Comparison of ENCODE assay signal across 8 mouse cellular contexts in the genomic region with DNA sequence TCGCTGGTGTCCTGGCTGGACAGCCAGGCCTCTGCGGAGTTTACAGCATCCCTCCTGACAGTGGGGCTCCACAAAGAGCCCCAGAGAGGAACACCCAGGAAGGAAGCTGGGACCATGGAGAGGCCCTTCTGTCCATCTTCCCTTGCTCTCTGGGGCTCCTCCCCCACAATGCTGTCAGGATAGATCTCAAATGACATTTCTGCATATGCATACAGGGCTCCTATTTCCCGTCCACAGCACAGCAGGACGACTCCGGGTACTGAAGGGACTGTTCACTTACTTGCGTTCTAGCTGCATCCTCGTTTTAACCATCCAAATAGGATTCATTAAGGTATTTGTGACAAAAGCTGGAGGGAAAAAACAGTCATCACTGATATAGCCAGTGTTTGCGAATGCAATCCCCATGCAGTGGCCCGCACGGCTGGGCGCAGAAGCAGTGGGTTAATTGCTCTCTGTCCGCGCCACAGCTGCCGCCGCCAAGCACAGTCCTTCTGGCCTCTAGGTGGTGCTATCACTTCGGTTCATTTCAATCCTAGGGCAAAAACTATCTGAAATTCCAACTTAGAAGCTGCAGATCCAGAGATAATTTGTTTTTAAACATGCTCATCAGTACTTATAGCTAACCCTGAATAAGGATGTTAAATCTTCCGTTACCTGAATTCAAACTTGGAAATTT. TPM values are rescaled to one million over a fixed set of nuclear protein-coding genes. Genes with fewer than 3 reads are reported as not detected.
A peak's percentile ranks its signal among the peaks of the same experiment; 100 is the strongest.
DNase-seq lines count a peak whose midpoint lies in the region; ATAC-seq and TF ChIP-seq lines count a peak whose summit lies in the region.

No protein-coding gene starts in this region.

- no peaks in the 10 kb centered on the region for H3K9me3 ChIP-seq in heart, embryonic 10.5 days
- no peaks in the 10 kb centered on the region for H3K9me3 ChIP-seq in forebrain, embryonic 12.5 days
- no peaks in the 10 kb centered on the region for H3K9me3 ChIP-seq in stomach, postnatal 0 days (ENCODE audit: control insufficient read depth, low read length)

- peaks cover 19% of the 10 kb centered on the region; the same call in 1 of the 2 replicates for H3K4me1 ChIP-seq in heart, embryonic 10.5 days
- peaks cover 26% of the 10 kb centered on the region for H3K4me1 ChIP-seq in forebrain, embryonic 12.5 days
- no peaks in the 10 kb centered on the region for H3K4me1 ChIP-seq in stomach, postnatal 0 days (replicated peaks; ENCODE audit: control insufficient read depth, insufficient read depth)

- ATAC-seq in forebrain, embryonic 12.5 days (ENCODE audit: low FRiP score), result peak; percentile 75
- peak; percentile 86 for ATAC-seq in megakaryocyte progenitor cell, adult 5-6 weeks (replicated peaks; ENCODE audit: poor library complexity)
- no peak for ATAC-seq in stomach, postnatal 0 days (ENCODE audit: low FRiP score, low TSS enrichment)

- no peak for TF ChIP-seq POLR2A in brain, embryonic 14.5 days (IDR thresholded peaks at IDR 0.05; ENCODE audit: borderline replicate concordance, extremely low read depth, insufficient read depth, insufficient read length, poor library complexity, severe bottlenecking)

- no peaks in the 10 kb centered on the region for H3K27me3 ChIP-seq in heart, embryonic 10.5 days (ENCODE audit: insufficient read depth, poor library complexity, severe bottlenecking)
- no peaks in the 10 kb centered on the region for H3K27me3 ChIP-seq in C2C12 (ENCODE audit: control insufficient read depth, insufficient read depth, insufficient read length)
- peaks cover 3% of the 10 kb centered on the region for H3K27me3 ChIP-seq in forebrain, embryonic 12.5 days
- H3K27me3 ChIP-seq in stomach, postnatal 0 days (ENCODE audit: control insufficient read depth, insufficient read depth, low read length), result no peaks in the 10 kb centered on the region

- H3K4me3 ChIP-seq in heart, embryonic 10.5 days, result no peak overlapping the region
- H3K4me3 ChIP-seq in C2C12 (ENCODE audit: insufficient read depth, poor library complexity, severe bottlenecking), result no peak overlapping the region
- H3K4me3 ChIP-seq in forebrain, embryonic 12.5 days (replicated peaks), result no peak overlapping the region
- no peak overlapping the region for H3K4me3 ChIP-seq in stomach, postnatal 0 days (ENCODE audit: low read depth, low read length)

- no peak overlapping the region for H3K9ac ChIP-seq in forebrain, embryonic 12.5 days
- H3K9ac ChIP-seq in stomach, postnatal 0 days (ENCODE audit: low read length), result no peak overlapping the region

- H3K79me2 ChIP-seq in C2C12 (ENCODE audit: control insufficient read depth, insufficient read depth), result no peaks in the 10 kb centered on the region

- no peaks in the 10 kb centered on the region for H3K79me3 ChIP-seq in C2C12 (ENCODE audit: low read depth)

- no peak overlapping the region for H3K4me2 ChIP-seq in forebrain, embryonic 12.5 days
- H3K4me2 ChIP-seq in stomach, postnatal 0 days (replicated peaks; ENCODE audit: low read depth), result no peak overlapping the region

- peak; percentile 70 for DNase-seq in heart, embryonic 10.5 days (ENCODE audit: low spot score)
- DNase-seq in heart, adult 11 months, result no peak
- peak; percentile 84 for DNase-seq in brain, embryonic 14.5 days (ENCODE audit: low read depth)
- peak; percentile 83 for DNase-seq in kidney, postnatal 10 days
- peak; percentile 57 for DNase-seq in stomach, postnatal 0 days (ENCODE audit: low spot score)

- TF ChIP-seq CTCF in C2C12 (IDR thresholded peaks at IDR 0.05; ENCODE audit: control insufficient read depth, insufficient read depth, insufficient read length), result peak; percentile 80
- TF ChIP-seq CTCF in brain, embryonic 14.5 days (IDR thresholded peaks at IDR 0.05; ENCODE audit: borderline replicate concordance, extremely low read depth, insufficient read depth, insufficient read length), result peak; percentile 91
- peak; percentile 90 for TF ChIP-seq CTCF in stomach, postnatal 0 days (IDR thresholded peaks at IDR 0.05; ENCODE audit: low read depth)

- TF ChIP-seq EP300 in stomach, postnatal 0 days (optimal IDR thresholded peaks at IDR 0.05), result no peak

- H3ac ChIP-seq in C2C12 (ENCODE audit: control insufficient read depth, insufficient read length, low read depth), result no peak overlapping the region

- H3K36me3 ChIP-seq in heart, embryonic 10.5 days, result peaks cover 10% of the 10 kb centered on the region; the same call in 1 of the 2 replicates
- H3K36me3 ChIP-seq in C2C12 (ENCODE audit: control insufficient read depth, insufficient read depth), result peaks cover 19% of the 10 kb centered on the region
- 0 out of 2 replicates have a peak, but pooled peaks cover 7% of the 10 kb centered on the region for H3K36me3 ChIP-seq in forebrain, embryonic 12.5 days (replicated peaks)
- no peaks in the 10 kb centered on the region for H3K36me3 ChIP-seq in stomach, postnatal 0 days (ENCODE audit: control insufficient read depth, insufficient read depth, low read length)

- no peak overlapping the region for H3K27ac ChIP-seq in heart, embryonic 10.5 days
- H3K27ac ChIP-seq in forebrain, embryonic 12.5 days, result no peak overlapping the region
- H3K27ac ChIP-seq in stomach, postnatal 0 days (replicated peaks), result no peak overlapping the region

- 35% methylated on average over 17 of the region's 17 CpGs for WGBS in heart, embryonic 10.5 days
- 21% methylated on average over 17 of the region's 17 CpGs for WGBS in forebrain, embryonic 12.5 days
- WGBS in stomach, postnatal 0 days, result 37% methylated on average over 17 of the region's 17 CpGs

TF ChIP-seq in C2C12, 6 proteins besides CTCF, POLR2A, EP300 and RAD21:
- no peak for TF ChIP-seq MAX (IDR thresholded peaks at IDR 0.05)
- no peak for TF ChIP-seq CEBPB (IDR thresholded peaks at IDR 0.05; ENCODE audit: low read depth)
- no peak for TF ChIP-seq FOSL1 (IDR thresholded peaks at IDR 0.05; ENCODE audit: insufficient read depth, low read length, poor library complexity, severe bottlenecking)
- TF ChIP-seq MYOD1 (IDR thresholded peaks at IDR 0.05; ENCODE audit: control insufficient read depth, insufficient read length, low read depth), result no peak
- no peak for TF ChIP-seq USF1 (IDR thresholded peaks at IDR 0.05; ENCODE audit: low read depth)
- TF ChIP-seq MYOG (IDR thresholded peaks at IDR 0.05; ENCODE audit: control insufficient read depth, extremely low read depth, insufficient read length), result no peak
TF ChIP-seq in C2C12: peak in this region for 0.

RNA-seq across cellular contexts. Expression of a gene that starts 14.4 kb away (rescaled TPM):
- 43.1 and 54.0 TPM in 2 replicates for polyA plus RNA-seq in heart, embryonic 10.5 days (2016; fragmentation: Nextera tagmentation; extraction: Ambion mirVana)
- 27.7 TPM for polyA plus RNA-seq in C2C12 (2012; fragmentation: generic; extraction: Trizol)
- polyA plus RNA-seq in brain, embryonic 14.5 days (2012; rRNA removed), result 67.6 and 74.0 TPM in 2 replicates
- 39.4 and 41.0 TPM in 2 replicates for polyA plus RNA-seq in forebrain, embryonic 12.5 days (2016; fragmentation: Nextera tagmentation; extraction: Ambion mirVana)
- 10.9 and 12.4 TPM in 2 replicates for total RNA-seq in megakaryocyte progenitor cell, adult 5-6 weeks (2015)
- 8.5 and 8.8 TPM in 2 replicates for total RNA-seq in megakaryocyte progenitor cell, adult 5-6 weeks (2017)
- polyA plus RNA-seq in stomach, postnatal 0 days (2015; fragmentation: Nextera tagmentation; extraction: Ambion mirVana), result 7.5 and 8.6 TPM in 2 replicates

RNA-seq across cellular contexts. Expression of a gene that starts 21.8 kb away (rescaled TPM):
- polyA plus RNA-seq in heart, embryonic 10.5 days (2016; fragmentation: Nextera tagmentation; extraction: Ambion mirVana), result 9.0 and 15.5 TPM in 2 replicates
- 10.2 TPM for polyA plus RNA-seq in C2C12 (2012; fragmentation: generic; extraction: Trizol)
- polyA plus RNA-seq in brain, embryonic 14.5 days (2012; rRNA removed), result 15.0 and 16.1 TPM in 2 replicates
- 12.1 and 12.6 TPM in 2 replicates for polyA plus RNA-seq in forebrain, embryonic 12.5 days (2016; fragmentation: Nextera tagmentation; extraction: Ambion mirVana)
- 4.9 and 8.6 TPM in 2 replicates for total RNA-seq in megakaryocyte progenitor cell, adult 5-6 weeks (2015)
- 3.8 and 6.2 TPM in 2 replicates for total RNA-seq in megakaryocyte progenitor cell, adult 5-6 weeks (2017)
- 21.7 and 22.4 TPM in 2 replicates for polyA plus RNA-seq in stomach, postnatal 0 days (2015; fragmentation: Nextera tagmentation; extraction: Ambion mirVana)

RNA-seq across cellular contexts. Expression of a gene that starts 49.9 kb away (rescaled TPM):
- 3.4 and 4.8 TPM in 2 replicates for polyA plus RNA-seq in heart, embryonic 10.5 days (2016; fragmentation: Nextera tagmentation; extraction: Ambion mirVana)
- 1.5 TPM for polyA plus RNA-seq in C2C12 (2012; fragmentation: generic; extraction: Trizol)
- 14.5 and 22.4 TPM in 2 replicates for polyA plus RNA-seq in brain, embryonic 14.5 days (2012; rRNA removed)
- 9.4 and 10.4 TPM in 2 replicates for polyA plus RNA-seq in forebrain, embryonic 12.5 days (2016; fragmentation: Nextera tagmentation; extraction: Ambion mirVana)
- 32.2 and 33.0 TPM in 2 replicates for total RNA-seq in megakaryocyte progenitor cell, adult 5-6 weeks (2015)
- total RNA-seq in megakaryocyte progenitor cell, adult 5-6 weeks (2017), result 59.5 and 66.5 TPM in 2 replicates
- polyA plus RNA-seq in stomach, postnatal 0 days (2015; fragmentation: Nextera tagmentation; extraction: Ambion mirVana), result 1.9 and 2.0 TPM in 2 replicates
